Mouse (Mus musculus) cerebellum, postnatal 10 days (tissue): ENCODE measurements at regions not wholly inside any gene's neighbourhood (a gene's known extent, or its start where the extent isn't known, plus 50 kb on each side); places are given as distances from the start of the nearest gene placed in this dataset.
"Not testable (repeated sequence)": the region's sequence is repeated elsewhere in the genome, so short reads cannot be mapped to it uniquely, and the experiment has no call there.

Experiments used
- DNase-seq, 2 experiments: peaks; one replicate each; pipeline ENCODE4 v3.0.0; 2021; ENCODE audit warnings: mixed read lengths in 2 of 2

GRCm38 (mm10) chr16:61484315-61484714, 879.0 kb upstream of the Epha6 start:
- peak; percentile 78 to 79 for DNase-seq

- peak; percentile 59 to 60 for DNase-seq
These were observed 836.5 kb upstream of the Epha6 start for GRCm38 (mm10) chr16:61441881-61442280.

GRCm38 (mm10) chr16:61401261-61401660, 795.9 kb upstream of the Epha6 start:
- no peak for DNase-seq

GRCm38 (mm10) chr16:61381979-61382378, 776.6 kb upstream of the Epha6 start:
- DNase-seq, result no peak

- DNase-seq, result not testable (repeated sequence)
These were observed 771.6 kb upstream of the Epha6 start for GRCm38 (mm10) chr16:61376937-61377336.
